Mouse (Mus musculus): ENCODE measurements around the gene Cct8. TPM values are rescaled to one million over a fixed set of nuclear protein-coding genes. Genes with fewer than 3 reads are reported as not detected.

The Cct8 gene
- total RNA-seq (2012; rRNA removed) = 393 and 428 TPM in 2 replicates
- 1,000 to 10,000 TPM in 1 of 2 experiments, 100 to 1,000 TPM in 1; 812 to 1,102 TPM for polyA plus RNA-seq (2012; ENCODE audit: insufficient read depth in 1 of 2, insufficient read length in 2 of 2, low read depth in 1 of 2, low replicate concordance in 2 of 2, missing spikeins in 1 of 2)

GRCm38 (mm10) chr16:87495716-87496447, at the start of gene Cct8:
Gene Cct8, minus strand, starts transcription at chr16:87495873.
- Histone ChIP-seq H3K36me3 (ENCODE audit: control insufficient read depth in 1 of 2, insufficient read depth in 2 of 2, low read length in 2 of 2) (peaks cover 14 to 32% of the 10 kb centered on the region in 2 experiments), H3K79me2 (ENCODE audit: control insufficient read depth, insufficient read depth, low read length, poor library complexity) (peaks cover 31% of the 10 kb centered on the region), H3K9me3 (replicated peaks; ENCODE audit: insufficient read depth, low read length) (no peaks in the 10 kb centered on the region), H3K27ac (ENCODE audit: control insufficient read depth, low read depth, low read length) (peak within 1 kb of the TSS; percentile 74), H3K27me3 (ENCODE audit: control insufficient read depth in 1 of 2, insufficient read depth in 2 of 2, low read length in 2 of 2) (no peaks in the 10 kb centered on the region), H3K4me3 (ENCODE audit: control insufficient read depth in 1 of 2, insufficient read depth in 1 of 2, low read depth in 2 of 2, low read length in 2 of 2) (peak within 1 kb of the TSS; percentile 66 to 89), H3K9ac (ENCODE audit: control insufficient read depth, low read depth, low read length, poor library complexity, severe bottlenecking) (peak within 1 kb of the TSS; percentile 93), H3K4me1 (ENCODE audit: control insufficient read depth in 1 of 2, insufficient read depth in 2 of 2, low read length in 2 of 2) (peaks cover 5 to 24% of the 10 kb centered on the region in 2 experiments)
- DNase-seq (ENCODE audit: low read depth, low spot score) = peak; percentile 98
- TF ChIP-seq TCF12 (IDR thresholded peaks at IDR 0.05; ENCODE audit: low read depth, low read length) (peak; percentile 85), TAL1 (IDR thresholded peaks at IDR 0.05; ENCODE audit: low read length) (no peak), MEF2A (IDR thresholded peaks at IDR 0.05; ENCODE audit: extremely low read depth, insufficient replicate concordance, low read depth, low read length, poor library complexity, severe bottlenecking) (no peak), EP300 (IDR thresholded peaks at IDR 0.05; ENCODE audit: low read depth in 1 of 2, low read length in 2 of 2) (no peak; a peak in 1 of 4 replicates), GABPA (IDR thresholded peaks at IDR 0.05; ENCODE audit: low read depth, low read length) (no peak), USF1 (IDR thresholded peaks at IDR 0.05; ENCODE audit: low read depth, low read length) (no peak), ETS1 (IDR thresholded peaks at IDR 0.05; ENCODE audit: low read depth, low read length) (peak; percentile 30; the same call in 1 of the 2 replicates), CHD1 (IDR thresholded peaks at IDR 0.05; ENCODE audit: low read depth, low read length) (0 out of 2 replicates have a peak, but pooled peaks have one; percentile 53), HCFC1 (IDR thresholded peaks at IDR 0.05; ENCODE audit: low read depth, low read length) (peak; percentile 97), MAX (IDR thresholded peaks at IDR 0.05; ENCODE audit: low read length) (peak; percentile 87), POLR2A (IDR thresholded peaks at IDR 0.05; ENCODE audit: control insufficient read depth in 1 of 2, insufficient read depth in 1 of 2, low read depth in 1 of 2, low read length in 2 of 2, poor library complexity in 1 of 2) (peak; percentile 92 to 95), MYB (IDR thresholded peaks at IDR 0.05; ENCODE audit: low read depth, low read length) (no peak), TBP (IDR thresholded peaks at IDR 0.05; ENCODE audit: low read depth, low read length) (peak; percentile 84), JUND (IDR thresholded peaks at IDR 0.05; ENCODE audit: low read depth, low read length) (no peak), ZMIZ1 (IDR thresholded peaks at IDR 0.05; ENCODE audit: low read depth, low read length) (peak; percentile 70), USF2 (IDR thresholded peaks at IDR 0.05; ENCODE audit: borderline replicate concordance in 1 of 2, insufficient read depth in 1 of 2, low read depth in 1 of 2, low read length in 2 of 2) (no peak), CHD2 (IDR thresholded peaks at IDR 0.05; ENCODE audit: low read length) (peak; percentile 100), MYC (IDR thresholded peaks at IDR 0.05; ENCODE audit: low read depth, low read length) (peak; percentile 96), ZC3H11A (IDR thresholded peaks at IDR 0.05; ENCODE audit: low read depth, low read length) (no peak), POLR2AphosphoS2 (IDR thresholded peaks at IDR 0.05; ENCODE audit: low read length) (peak; percentile 93; the same call in 1 of the 2 replicates), UBTF (IDR thresholded peaks at IDR 0.05; ENCODE audit: borderline replicate concordance, insufficient read depth, low read depth, low read length) (no peak), BHLHE40 (IDR thresholded peaks at IDR 0.05; ENCODE audit: borderline replicate concordance, low read depth, low read length) (peak; percentile 87), ZKSCAN1 (IDR thresholded peaks at IDR 0.05; ENCODE audit: low read depth, low read length) (no peak), ELF1 (IDR thresholded peaks at IDR 0.05; ENCODE audit: low read depth, low read length) (peak; percentile 93), GATA1 (IDR thresholded peaks at IDR 0.05; ENCODE audit: low read depth, low read length) (peak; percentile 53; the same call in 1 of the 2 replicates), MAFK (IDR thresholded peaks at IDR 0.05; ENCODE audit: borderline replicate concordance, low read depth, low read length) (no peak), KAT2A (conservative IDR thresholded peaks at IDR 0.05; ENCODE audit: low read depth, low read length) (peak; percentile 88), SIN3A (IDR thresholded peaks at IDR 0.05; ENCODE audit: low read length) (peak; percentile 98), RCOR1 (IDR thresholded peaks at IDR 0.05; ENCODE audit: low read depth, low read length) (no peak), RAD21 (IDR thresholded peaks at IDR 0.05; ENCODE audit: low read depth, low read length) (no peak), ZNF384 (IDR thresholded peaks at IDR 0.05; ENCODE audit: low read depth, low read length) (no peak), MAZ (IDR thresholded peaks at IDR 0.05; ENCODE audit: low read depth, low read length) (peak; percentile 57; the same call in 1 of the 2 replicates), E2F4 (IDR thresholded peaks at IDR 0.05; ENCODE audit: borderline replicate concordance, low read depth, low read length) (no peak), NRF1 (IDR thresholded peaks at IDR 0.05; ENCODE audit: insufficient read depth, low read depth, low read length, poor library complexity, severe bottlenecking) (0 out of 2 replicates have a peak, but pooled peaks have one; percentile 23), MXI1 (IDR thresholded peaks at IDR 0.05; ENCODE audit: low read depth, low read length) (peak; percentile 95)

Measured in MEL (cell line).